19 mouse cellular contexts compared by ENCODE assay signal in genomic region chr11:54203162-54203561, GRCm38 (mm10). TPM values are rescaled to one million over a fixed set of nuclear protein-coding genes. Genes with fewer than 3 reads are reported as not detected.
A peak's percentile ranks its signal among the peaks of the same experiment; 100 is the strongest.
DNase-seq lines count a peak whose midpoint lies in the region; ATAC-seq and TF ChIP-seq lines count a peak whose summit lies in the region.
"Had no signal": no experiment of that assay in that cellular context is flagged by ENCODE, and none has a peak within 500 bp of the region (broad histone marks: within the 10 kb centered on the region; RNA-seq: fewer than 3 reads in every experiment).

No protein-coding gene starts in this region.

- no peak overlapping the region for H3K9ac ChIP-seq in kidney, embryonic 15.5 days
- H3K9ac ChIP-seq in CH12.LX (ENCODE audit: insufficient read depth, low read depth) = no peak overlapping the region
- H3K9ac ChIP-seq in neural tube, embryonic 15.5 days (replicated peaks) = no peak overlapping the region

- H3K27me3 ChIP-seq in kidney, embryonic 15.5 days = no peaks in the 10 kb centered on the region
- no peaks in the 10 kb centered on the region for H3K27me3 ChIP-seq in CH12.LX (replicated peaks)
- H3K27me3 ChIP-seq in neural tube, embryonic 15.5 days (replicated peaks) = no peaks in the 10 kb centered on the region

- H3K4me1 ChIP-seq in kidney, embryonic 15.5 days = 0 out of 2 replicates have a peak, but pooled peaks cover 3% of the 10 kb centered on the region
- H3K4me1 ChIP-seq in CH12.LX (ENCODE audit: control insufficient read depth in 1 of 2, insufficient read depth in 2 of 2) = peaks cover 41 to 71% of the 10 kb centered on the region in 2 experiments
- no peaks in the 10 kb centered on the region for H3K4me1 ChIP-seq in neural tube, embryonic 15.5 days
- H3K4me1 ChIP-seq: embryonic facial prominence, embryonic 10.5 days had no signal

- no peak for TF ChIP-seq RAD21 in CH12.LX (IDR thresholded peaks at IDR 0.05; ENCODE audit: low read depth, low read length)

- in situ Hi-C loops in CH12.LX (cut with MboI; ENCODE audit: low pct_ligation_motif_present, low pct_unique_long_range_greater_than_20kb, low sequenced_read_pairs) = no loop called here

- no peak overlapping the region for H3K4me3 ChIP-seq in kidney, embryonic 15.5 days (replicated peaks)
- no peak overlapping the region for H3K4me3 ChIP-seq in CH12.LX (replicated peaks in 1 of 3; ENCODE audit: low read depth in 2 of 3, low read length in 2 of 3, poor library complexity in 1 of 3)
- H3K4me3 ChIP-seq in neural tube, embryonic 15.5 days (replicated peaks) = no peak overlapping the region
- H3K4me3 ChIP-seq: embryonic facial prominence, embryonic 10.5 days had no signal

- no peak for TF ChIP-seq POLR2A in CH12.LX (IDR thresholded peaks at IDR 0.05; ENCODE audit: low read depth, low read length)

- H3K27ac ChIP-seq in kidney, embryonic 15.5 days = no peak overlapping the region
- no peak overlapping the region for H3K27ac ChIP-seq in CH12.LX (ENCODE audit: insufficient read depth, low read depth)
- H3K27ac ChIP-seq in neural tube, embryonic 15.5 days (replicated peaks) = no peak overlapping the region
- H3K27ac ChIP-seq: embryonic facial prominence, embryonic 10.5 days had no signal

- DNase-seq in kidney, postnatal 10 days = peak; percentile 51
- DNase-seq in CH12.LX (ENCODE audit: extremely low read depth) (no peak), ES-CJ7 (ENCODE audit: low read depth, low spot score) (peak; percentile 16)
- DNase-seq in left cerebral cortex, postnatal 4 days = peak; percentile 14
- DNase-seq: cerebellum, adult 11-12 months; kidney, adult 18-20 months; thymus, postnatal 25 days had no signal

- TF ChIP-seq EP300 in CH12.LX (IDR thresholded peaks at IDR 0.05; ENCODE audit: low read length) = no peak

- no peak overlapping the region for H3K4me2 ChIP-seq in kidney, embryonic 15.5 days
- H3K4me2 ChIP-seq in CH12.LX (ENCODE audit: insufficient read depth, low read depth, poor library complexity, severe bottlenecking) = no peak overlapping the region
- no peak overlapping the region for H3K4me2 ChIP-seq in neural tube, embryonic 15.5 days

- H3K9me3 ChIP-seq in kidney, embryonic 15.5 days (replicated peaks) = no peaks in the 10 kb centered on the region
- peaks cover 3% of the 10 kb centered on the region for H3K9me3 ChIP-seq in CH12.LX (replicated peaks; ENCODE audit: low read length)
- no peaks in the 10 kb centered on the region for H3K9me3 ChIP-seq in neural tube, embryonic 15.5 days (replicated peaks)
- H3K9me3 ChIP-seq: embryonic facial prominence, embryonic 10.5 days had no signal

- ATAC-seq in kidney, embryonic 15.5 days (replicated peaks; ENCODE audit: low FRiP score) = no peak
- no peak for ATAC-seq in granulocyte monocyte progenitor cell, adult 5-6 weeks (replicated peaks; ENCODE audit: poor library complexity, severe bottlenecking)
- ATAC-seq in neural tube, embryonic 15.5 days (ENCODE audit: low FRiP score) = no peak
- no peak for ATAC-seq in megakaryocyte progenitor cell, adult 5-6 weeks (replicated peaks; ENCODE audit: poor library complexity)
- ATAC-seq: forebrain, embryonic 16.5 days had no signal

- WGBS in kidney, embryonic 15.5 days = 59% methylated on average over 2 of the region's 2 CpGs
- WGBS in neural tube, embryonic 15.5 days = 80% methylated on average over 2 of the region's 2 CpGs

- no peaks in the 10 kb centered on the region for H3K36me3 ChIP-seq in kidney, embryonic 15.5 days
- no peaks in the 10 kb centered on the region for H3K36me3 ChIP-seq in CH12.LX (replicated peaks in 1 of 2; ENCODE audit: control insufficient read depth in 1 of 2, insufficient read depth in 1 of 2, low read length in 1 of 2)
- no peaks in the 10 kb centered on the region for H3K36me3 ChIP-seq in neural tube, embryonic 15.5 days
- H3K36me3 ChIP-seq: embryonic facial prominence, embryonic 10.5 days had no signal

- intact Hi-C loops in left cerebral cortex, postnatal 4 days (cut with DNase I) = no loop called here

- peak in 1 of 2 experiments; percentile 30; a peak in 2 of 4 replicates for TF ChIP-seq CTCF in CH12.LX (conservative IDR thresholded peaks at IDR 0.05 in 1 of 2, IDR thresholded peaks at IDR 0.05 in 1 of 2; ENCODE audit: low read depth in 2 of 2, low read length in 2 of 2)

- H3K79me2 ChIP-seq in CH12.LX (replicated peaks; ENCODE audit: control insufficient read depth, extremely low read depth, insufficient read depth, poor library complexity, severe bottlenecking) = no peaks in the 10 kb centered on the region

- dilution Hi-C loops in CH12.LX (cut with MboI; ENCODE audit: extremely low pct_ligation_motif_present, extremely low pct_unique_long_range_greater_than_20kb, low sequenced_read_pairs) = no loop called here

TF ChIP-seq in CH12.LX, 34 proteins besides CTCF, POLR2A, EP300 and RAD21:
- TF ChIP-seq E2F4 (IDR thresholded peaks at IDR 0.05; ENCODE audit: insufficient replicate concordance, low read depth, low read length) (no peak), CHD2 (IDR thresholded peaks at IDR 0.05; ENCODE audit: low read length) (0 out of 2 replicates have a peak, but pooled peaks have one; percentile 20), SMC3 (IDR thresholded peaks at IDR 0.05; ENCODE audit: low read depth, low read length) (peak; percentile 32)
TF ChIP-seq in CH12.LX: peak in this region for 2.

RNA-seq across cellular contexts. Expression of gene Csf2, which starts 46.3 kb away (rescaled TPM):
- not detected in 2 replicates for polyA plus RNA-seq in kidney, embryonic 15.5 days (2015; fragmentation: Nextera tagmentation; extraction: Ambion mirVana)
- total RNA-seq in CH12.LX (2012; rRNA removed) (1.9 and 2.6 TPM in 2 replicates), CH12.LX (2014; rRNA removed) (1.4 and 2.4 TPM in 2 replicates)
- polyA plus RNA-seq in CH12.LX (2012; ENCODE audit: insufficient read length, low read depth) = 0.79 and 0.83 TPM in 2 replicates
- not detected for total RNA-seq in left cerebral cortex, postnatal 4 days (2021)
- total RNA-seq in granulocyte monocyte progenitor cell, adult 5-6 weeks (2014; fragmentation: Nextera tagmentation) = not detected in 2 replicates
- total RNA-seq in granulocyte monocyte progenitor cell, adult 5-6 weeks (2017) = not detected in 2 replicates
- not detected in 2 replicates for polyA plus RNA-seq in neural tube, embryonic 15.5 days (2015; fragmentation: Nextera tagmentation; extraction: Ambion mirVana)
- total RNA-seq in megakaryocyte progenitor cell, adult 5-6 weeks (2015) = not detected in 2 replicates
- total RNA-seq in megakaryocyte progenitor cell, adult 5-6 weeks (2017) = not detected in 2 replicates
- total RNA-seq: ES-E14; megakaryocyte, adult 5-6 weeks had no signal
- polyA plus RNA-seq: embryonic facial prominence, embryonic 10.5 days; forebrain, embryonic 16.5 days; heart, embryonic 16.5 days; limb, embryonic 11.5 days; neural tube, embryonic 11.5 days; spleen, adult 2 months had no signal
